Mouse (Mus musculus): Measurements from ENCODE around the gene Prrg2. TPM values are rescaled to one million over a fixed set of nuclear protein-coding genes. Genes with fewer than 3 reads are reported as not detected.

Gene Prrg2
- polyA plus RNA-seq, 1 experiment from 2014 or later = 17.1 TPM

- Histone ChIP-seq H3K36me3 (ENCODE audit: control insufficient read depth, insufficient read depth, low read length) (peaks cover 34% of the 10 kb centered on the region), H3K27me3 (ENCODE audit: control insufficient read depth, insufficient read depth, low read length) (no peaks in the 10 kb centered on the region), H3K4me2 (replicated peaks; ENCODE audit: low read depth, low read length) (no peak overlapping the region), H3K9ac (ENCODE audit: low read depth, low read length) (no peak overlapping the region), H3K27ac (ENCODE audit: low read depth, low read length) (no peak overlapping the region), H3K9me3 (ENCODE audit: control insufficient read depth, low read length) (no peaks in the 10 kb centered on the region), H3K4me1 (replicated peaks; ENCODE audit: control insufficient read depth, insufficient read depth, low read length) (no peaks in the 10 kb centered on the region), H3K4me3 (ENCODE audit: low read depth, low read length) (no peak overlapping the region)
- DNase-seq (ENCODE audit: low spot score) = no peak
- 96% methylated on average over 29 of the region's 29 CpGs for WGBS
- no peak for ATAC-seq (ENCODE audit: low FRiP score)
These were observed 55.3 kb downstream of the Prrg2 start for GRCm38 (mm10) chr7:45007141-45007540.

- Histone ChIP-seq H3K9me3 (ENCODE audit: control insufficient read depth, low read length) (no peaks in the 10 kb centered on the region), H3K27ac (ENCODE audit: low read depth, low read length) (no peak overlapping the region), H3K4me1 (replicated peaks; ENCODE audit: control insufficient read depth, insufficient read depth, low read length) (no peaks in the 10 kb centered on the region), H3K27me3 (ENCODE audit: control insufficient read depth, insufficient read depth, low read length) (no peaks in the 10 kb centered on the region), H3K4me3 (ENCODE audit: low read depth, low read length) (no peak overlapping the region), H3K9ac (ENCODE audit: low read depth, low read length) (no peak overlapping the region), H3K36me3 (ENCODE audit: control insufficient read depth, insufficient read depth, low read length) (peaks cover 37% of the 10 kb centered on the region), H3K4me2 (replicated peaks; ENCODE audit: low read depth, low read length) (no peak overlapping the region)
- ATAC-seq (ENCODE audit: low FRiP score) (no peak), DNase-seq (ENCODE audit: low spot score) (no peak)
- 96% methylated on average over 11 of the region's 12 CpGs for WGBS
These were observed 56.0 kb downstream of the Prrg2 start for GRCm38 (mm10) chr7:45006503-45006902.

GRCm38 (mm10) chr7:45005321-45005992 lies 57.0 kb downstream of the Prrg2 start:
- Histone ChIP-seq H3K9ac (ENCODE audit: low read depth, low read length) (no peak overlapping the region), H3K9me3 (ENCODE audit: control insufficient read depth, low read length) (no peaks in the 10 kb centered on the region), H3K4me1 (replicated peaks; ENCODE audit: control insufficient read depth, insufficient read depth, low read length) (no peaks in the 10 kb centered on the region), H3K36me3 (ENCODE audit: control insufficient read depth, insufficient read depth, low read length) (peaks cover 37% of the 10 kb centered on the region), H3K27me3 (ENCODE audit: control insufficient read depth, insufficient read depth, low read length) (no peaks in the 10 kb centered on the region), H3K27ac (ENCODE audit: low read depth, low read length) (no peak overlapping the region), H3K4me3 (ENCODE audit: low read depth, low read length) (no peak overlapping the region), H3K4me2 (replicated peaks; ENCODE audit: low read depth, low read length) (no peak overlapping the region)
- DNase-seq (ENCODE audit: low spot score) (no peak), ATAC-seq (ENCODE audit: low FRiP score) (no peak)
- 86% methylated on average over 6 of the region's 6 CpGs for WGBS

GRCm38 (mm10) chr7:45004546-45004945 lies 57.9 kb downstream of the Prrg2 start:
- no peak overlapping the region for H3K9ac ChIP-seq (ENCODE audit: low read depth, low read length)
- 83% methylated on average over 3 of the region's 3 CpGs for WGBS
- H3K36me3 ChIP-seq (ENCODE audit: control insufficient read depth, insufficient read depth, low read length) = peaks cover 33% of the 10 kb centered on the region
- H3K9me3 ChIP-seq (ENCODE audit: control insufficient read depth, low read length) = no peaks in the 10 kb centered on the region
- DNase-seq (ENCODE audit: low spot score) (no peak), ATAC-seq (ENCODE audit: low FRiP score) (no peak)
- H3K4me2 ChIP-seq (replicated peaks; ENCODE audit: low read depth, low read length) = no peak overlapping the region
- no peak overlapping the region for H3K27ac ChIP-seq (ENCODE audit: low read depth, low read length)
- no peak overlapping the region for H3K4me3 ChIP-seq (ENCODE audit: low read depth, low read length)
- H3K27me3 ChIP-seq (ENCODE audit: control insufficient read depth, insufficient read depth, low read length) = no peaks in the 10 kb centered on the region
- no peaks in the 10 kb centered on the region for H3K4me1 ChIP-seq (replicated peaks; ENCODE audit: control insufficient read depth, insufficient read depth, low read length)

Other genes with a start within 250 kb of the Prrg2 start
- 44.2 and 62.3 TPM in 2 replicates for gene Nup62, start 246.6 kb downstream of the Prrg2 start, polyA plus RNA-seq (2014; fragmentation: Nextera tagmentation; extraction: Ambion mirVana)
- 0.60 and 1.7 TPM in 2 replicates for gene Il4i1, start 246.3 kb downstream of the Prrg2 start, polyA plus RNA-seq (2014; fragmentation: Nextera tagmentation; extraction: Ambion mirVana)
- gene Atf5, start 246.0 kb downstream of the Prrg2 start, polyA plus RNA-seq (2014; fragmentation: Nextera tagmentation; extraction: Ambion mirVana) = 1.9 and 2.0 TPM in 2 replicates
- 31.7 and 38.0 TPM in 2 replicates for gene Akt1s1, start 213.7 kb downstream of the Prrg2 start, polyA plus RNA-seq (2014; fragmentation: Nextera tagmentation; extraction: Ambion mirVana)
- 60.9 and 65.5 TPM in 2 replicates for gene Tbc1d17, start 213.6 kb downstream of the Prrg2 start, polyA plus RNA-seq (2014; fragmentation: Nextera tagmentation; extraction: Ambion mirVana)
- gene Pnkp, start 205.5 kb downstream of the Prrg2 start, polyA plus RNA-seq (2014; fragmentation: Nextera tagmentation; extraction: Ambion mirVana) = 26.3 and 27.6 TPM in 2 replicates
- 314 and 331 TPM in 2 replicates for gene Ptov1, start 192.9 kb downstream of the Prrg2 start, polyA plus RNA-seq (2014; fragmentation: Nextera tagmentation; extraction: Ambion mirVana)
- 72.7 and 76.2 TPM in 2 replicates for gene Med25, start 170.0 kb downstream of the Prrg2 start, polyA plus RNA-seq (2014; fragmentation: Nextera tagmentation; extraction: Ambion mirVana)
- gene Fuz, start 166.6 kb downstream of the Prrg2 start, polyA plus RNA-seq (2014; fragmentation: Nextera tagmentation; extraction: Ambion mirVana) = 13.9 and 18.7 TPM in 2 replicates
- 82.7 and 85.0 TPM in 2 replicates for gene Ap2a1, start 133.2 kb downstream of the Prrg2 start, polyA plus RNA-seq (2014; fragmentation: Nextera tagmentation; extraction: Ambion mirVana)
- 0.09 and 0.14 TPM in 2 replicates for gene Tsks, start 119.5 kb downstream of the Prrg2 start, polyA plus RNA-seq (2014; fragmentation: Nextera tagmentation; extraction: Ambion mirVana)
- 23.4 and 23.5 TPM in 2 replicates for gene Cpt1c, start 87.8 kb downstream of the Prrg2 start, polyA plus RNA-seq (2014; fragmentation: Nextera tagmentation; extraction: Ambion mirVana)
- gene Prmt1, start 76.1 kb downstream of the Prrg2 start, polyA plus RNA-seq (2014; fragmentation: Nextera tagmentation; extraction: Ambion mirVana) = 249 and 259 TPM in 2 replicates
- gene Irf3, start 65.0 kb downstream of the Prrg2 start, polyA plus RNA-seq (2014; fragmentation: Nextera tagmentation; extraction: Ambion mirVana) = 59.6 and 63.9 TPM in 2 replicates
- 54.2 and 56.8 TPM in 2 replicates for gene Bcl2l12, start 64.0 kb downstream of the Prrg2 start, polyA plus RNA-seq (2014; fragmentation: Nextera tagmentation; extraction: Ambion mirVana)
- gene Scaf1, start 46.3 kb downstream of the Prrg2 start, polyA plus RNA-seq (2014; fragmentation: Nextera tagmentation; extraction: Ambion mirVana) = 44.0 and 49.6 TPM in 2 replicates
- gene Rras, start 44.7 kb downstream of the Prrg2 start, polyA plus RNA-seq (2014; fragmentation: Nextera tagmentation; extraction: Ambion mirVana) = 21.2 and 21.6 TPM in 2 replicates
- 13.0 and 16.0 TPM in 2 replicates for gene Prr12, start 9.8 kb downstream of the Prrg2 start, polyA plus RNA-seq (2014; fragmentation: Nextera tagmentation; extraction: Ambion mirVana)
- 58.2 and 62.7 TPM in 2 replicates for gene Nosip, start 248 bp downstream of the Prrg2 start, polyA plus RNA-seq (2014; fragmentation: Nextera tagmentation; extraction: Ambion mirVana)
- gene Rcn3, start 29.5 kb upstream of the Prrg2 start, polyA plus RNA-seq (2014; fragmentation: Nextera tagmentation; extraction: Ambion mirVana) = 134 and 149 TPM in 2 replicates
- 12.9 and 13.2 TPM in 2 replicates for gene Fcgrt, start 41.2 kb upstream of the Prrg2 start, polyA plus RNA-seq (2014; fragmentation: Nextera tagmentation; extraction: Ambion mirVana)
- 1,346 and 1,389 TPM in 2 replicates for gene Rps11, start 61.8 kb upstream of the Prrg2 start, polyA plus RNA-seq (2014; fragmentation: Nextera tagmentation; extraction: Ambion mirVana)
- 1,145 and 1,168 TPM in 2 replicates for gene Rpl13a, start 66.1 kb upstream of the Prrg2 start, polyA plus RNA-seq (2014; fragmentation: Nextera tagmentation; extraction: Ambion mirVana)
- gene Gm45713, start 73.6 kb upstream of the Prrg2 start, polyA plus RNA-seq (2014; fragmentation: Nextera tagmentation; extraction: Ambion mirVana) = 0.47 TPM in 1 of 2 replicates, not detected in the other
- gene Flt3l, start 73.8 kb upstream of the Prrg2 start, polyA plus RNA-seq (2014; fragmentation: Nextera tagmentation; extraction: Ambion mirVana) = 1.5 and 1.6 TPM in 2 replicates
- gene Pih1d1, start 91.6 kb upstream of the Prrg2 start, polyA plus RNA-seq (2014; fragmentation: Nextera tagmentation; extraction: Ambion mirVana) = 105 TPM in 2 replicates
- 20.8 and 28.6 TPM in 2 replicates for gene Aldh16a1, start 91.9 kb upstream of the Prrg2 start, polyA plus RNA-seq (2014; fragmentation: Nextera tagmentation; extraction: Ambion mirVana)
- gene Slc17a7, start 101.3 kb upstream of the Prrg2 start, polyA plus RNA-seq (2014; fragmentation: Nextera tagmentation; extraction: Ambion mirVana) = 0.51 and 1.1 TPM in 2 replicates
- not detected in 2 replicates for gene Gfy, start 116.9 kb upstream of the Prrg2 start, polyA plus RNA-seq (2014; fragmentation: Nextera tagmentation; extraction: Ambion mirVana)
- not detected in 2 replicates for gene Pth2, start 118.3 kb upstream of the Prrg2 start, polyA plus RNA-seq (2014; fragmentation: Nextera tagmentation; extraction: Ambion mirVana)
- 0.31 and 0.40 TPM in 2 replicates for gene Ccdc155, start 142.2 kb upstream of the Prrg2 start, polyA plus RNA-seq (2014; fragmentation: Nextera tagmentation; extraction: Ambion mirVana)
- 1.6 and 1.7 TPM in 2 replicates for gene Dkkl1, start 149.5 kb upstream of the Prrg2 start, polyA plus RNA-seq (2014; fragmentation: Nextera tagmentation; extraction: Ambion mirVana)
- gene Tead2, start 153.1 kb upstream of the Prrg2 start, polyA plus RNA-seq (2014; fragmentation: Nextera tagmentation; extraction: Ambion mirVana) = 229 and 242 TPM in 2 replicates
- 1.1 and 2.5 TPM in 2 replicates for gene Cd37, start 176.4 kb upstream of the Prrg2 start, polyA plus RNA-seq (2014; fragmentation: Nextera tagmentation; extraction: Ambion mirVana)
- 0.14 and 0.32 TPM in 2 replicates for gene Slc6a16, start 178.4 kb upstream of the Prrg2 start, polyA plus RNA-seq (2014; fragmentation: Nextera tagmentation; extraction: Ambion mirVana)
- not detected in 2 replicates for gene Slc6a21, start 214.8 kb upstream of the Prrg2 start, polyA plus RNA-seq (2014; fragmentation: Nextera tagmentation; extraction: Ambion mirVana)